Mouse (Mus musculus) embryonic facial prominence, embryonic 13.5 days (tissue): ENCODE data around the gene Smok3a. TPM values are rescaled to one million over a fixed set of nuclear protein-coding genes. Genes with fewer than 3 reads are reported as not detected.
"Not testable (repeated sequence)": the region's sequence is repeated elsewhere in the genome, so short reads cannot be mapped to it uniquely, and the experiment has no call there.

ENCODE experiments used
- ATAC-seq: fragments of 200-750 bp; cut with Nextera tagmentation; 2 replicates; pipeline ENCODE4 v1.8.0; 2017; ENCODE audit warnings: low read depth; ENCODE audit not compliant: insufficient number of reproducible peaks, insufficient read depth, low FRiP score, low TSS enrichment
- H3K27ac ChIP-seq: fragments of 300-500 bp; sonication (generic); 2 replicates; pipeline ENCODE4 v1.5.1; 2015; ENCODE audit warnings: moderate library complexity, mild to moderate bottlenecking, inconsistent platforms
- H3K27me3 ChIP-seq: fragments of 300-500 bp; sonication (generic); 2 replicates; pipeline ENCODE4 v1.6.1; 2015; ENCODE audit warnings: mild to moderate bottlenecking, inconsistent platforms
- H3K36me3 ChIP-seq: fragments of 300-500 bp; sonication (generic); 2 replicates; pipeline ENCODE4 v1.6.1; 2015; ENCODE audit warnings: mild to moderate bottlenecking, inconsistent platforms
- H3K4me1 ChIP-seq: fragments of 300-500 bp; sonication (generic); 2 replicates; pipeline ENCODE4 v1.6.1; 2015; ENCODE audit warnings: inconsistent platforms
- H3K4me2 ChIP-seq: fragments of 300-500 bp; sonication (generic); 2 replicates; pipeline ENCODE4 v1.6.1; 2015; ENCODE audit warnings: moderate library complexity, mild to moderate bottlenecking, inconsistent platforms
- H3K4me3 ChIP-seq: fragments of 300-500 bp; sonication (generic); 2 replicates; pipeline ENCODE4 v1.5.1; 2015; ENCODE audit warnings: mild to moderate bottlenecking, inconsistent platforms
- H3K9ac ChIP-seq: fragments of 300-500 bp; sonication (generic); 2 replicates; pipeline ENCODE4 v1.6.1; 2015; ENCODE audit warnings: mild to moderate bottlenecking, inconsistent platforms
- H3K9me3 ChIP-seq: fragments of 300-500 bp; sonication (generic); 2 replicates; pipeline ENCODE4 v1.6.1; 2016; ENCODE audit warnings: inconsistent platforms
- WGBS: fragments of 180-500 bp; shearing (Covaris S2); methylation state at CpG from one replicate; pipeline ENCODE4 v1.1.7; 2015; ENCODE audit warnings: mixed read lengths; 5-methylcytosine and 5-hydroxymethylcytosine counted together
- polyA plus RNA-seq: library from polyadenylated mRNA; unstranded; fragments of >200 nt; fragmentation: Nextera tagmentation; extraction: Ambion mirVana; gene quantifications from 2 replicates; pipeline ENCODE4 v1.2.1, GENCODE M21; 2015

Gene Smok3a
- polyA plus RNA-seq: not detected in 2 replicates

GRCm38 (mm10) chr5:138020961-138021479 lies at the start of gene Smok3a, which contains the start of gene Smok3b:
Gene Smok3a, plus strand, starts transcription at chr5:138021261.
Gene Smok3b, plus strand, starts transcription at chr5:138021429.
- not testable (repeated sequence) for H3K36me3 ChIP-seq, ATAC-seq, H3K27me3 ChIP-seq, H3K4me1 ChIP-seq, H3K4me3 ChIP-seq, H3K9me3 ChIP-seq, H3K4me2 ChIP-seq, H3K9ac ChIP-seq, H3K27ac ChIP-seq
- WGBS: 95% methylated on average over 4 of the region's 7 CpGs

GRCm38 (mm10) chr5:137973161-137973560 lies 47.9 kb upstream of the Smok3a start:
- Histone ChIP-seq H3K27ac (no peak overlapping the region), H3K4me2 (no peak overlapping the region), H3K4me1 (no peaks in the 10 kb centered on the region), H3K9me3 (no peaks in the 10 kb centered on the region), H3K4me3 (no peak overlapping the region), H3K36me3 (no peaks in the 10 kb centered on the region), H3K27me3 (no peaks in the 10 kb centered on the region), H3K9ac (no peak overlapping the region)
- no peak for ATAC-seq
- 70% methylated on average over 2 of the region's 2 CpGs for WGBS

GRCm38 (mm10) chr5:137973738-137974137 lies 47.3 kb upstream of the Smok3a start:
- no peak overlapping the region for H3K27ac ChIP-seq
- H3K36me3 ChIP-seq: no peaks in the 10 kb centered on the region
- H3K9me3 ChIP-seq: no peaks in the 10 kb centered on the region
- H3K4me3 ChIP-seq: no peak overlapping the region
- no peaks in the 10 kb centered on the region for H3K4me1 ChIP-seq
- no peak for ATAC-seq
- H3K9ac ChIP-seq: no peak overlapping the region
- H3K27me3 ChIP-seq: no peaks in the 10 kb centered on the region
- no peak overlapping the region for H3K4me2 ChIP-seq
- WGBS: 53% methylated on average over 3 of the region's 3 CpGs

- Histone ChIP-seq H3K4me1 (no peaks in the 10 kb centered on the region), H3K9ac (no peak overlapping the region), H3K9me3 (no peaks in the 10 kb centered on the region), H3K36me3 (no peaks in the 10 kb centered on the region), H3K4me3 (no peak overlapping the region), H3K27ac (no peak overlapping the region), H3K4me2 (no peak overlapping the region), H3K27me3 (no peaks in the 10 kb centered on the region)
- no peak for ATAC-seq
- 59% methylated on average over 3 of the region's 3 CpGs for WGBS
Measured at GRCm38 (mm10) chr5:137974724-137975123, 46.3 kb upstream of the Smok3a start.

- WGBS: 61% methylated on average over 1 of the region's 1 CpGs
- no peak for ATAC-seq
- no peak overlapping the region for H3K9ac ChIP-seq
- H3K36me3 ChIP-seq: no peaks in the 10 kb centered on the region
- no peak overlapping the region for H3K27ac ChIP-seq
- H3K9me3 ChIP-seq: no peaks in the 10 kb centered on the region
- no peaks in the 10 kb centered on the region for H3K4me1 ChIP-seq
- no peak overlapping the region for H3K4me2 ChIP-seq
- H3K4me3 ChIP-seq: no peak overlapping the region
- H3K27me3 ChIP-seq: no peaks in the 10 kb centered on the region
Measured at GRCm38 (mm10) chr5:137975434-137975833, 45.6 kb upstream of the Smok3a start.

- Histone ChIP-seq H3K27ac (no peak overlapping the region), H3K9ac (no peak overlapping the region), H3K36me3 (no peaks in the 10 kb centered on the region), H3K9me3 (no peaks in the 10 kb centered on the region), H3K4me3 (no peak overlapping the region), H3K4me1 (no peaks in the 10 kb centered on the region), H3K4me2 (no peak overlapping the region), H3K27me3 (no peaks in the 10 kb centered on the region)
- 19% methylated on average over 1 of the region's 1 CpGs for WGBS
- no peak for ATAC-seq
Measured at GRCm38 (mm10) chr5:137977291-137977690, 43.8 kb upstream of the Smok3a start.

- no peaks in the 10 kb centered on the region for H3K36me3 ChIP-seq
Measured at GRCm38 (mm10) chr5:137979081-137979480, 42.0 kb upstream of the Smok3a start.

DNA sequence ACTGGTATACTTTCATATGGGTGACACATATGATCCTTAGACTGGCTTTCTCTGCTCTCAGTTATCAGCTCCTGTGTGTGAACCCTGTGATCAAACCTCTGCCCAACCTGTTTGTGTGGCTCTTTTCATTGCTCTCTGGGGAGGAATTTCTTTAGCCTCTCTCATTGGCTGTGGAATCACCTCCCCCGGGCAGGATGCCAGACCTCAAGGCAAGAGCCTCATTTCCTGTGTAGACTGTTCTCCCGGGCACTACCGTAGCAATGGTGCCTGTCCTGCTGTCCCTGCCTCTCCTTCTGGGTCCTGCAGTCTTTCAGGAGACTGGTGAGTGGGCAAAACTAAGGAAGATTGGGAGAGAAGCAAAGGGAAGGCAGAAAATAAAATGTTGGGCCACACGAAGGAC lies 39.8 kb upstream of the Smok3a start, which contains the start of gene Azgp1:
Gene Azgp1 (plus strand): TSS at position 221 of the 400 bp plus-strand sequence.
- Histone ChIP-seq H3K27ac (no peak within 1 kb of the TSS), H3K4me3 (no peak within 1 kb of the TSS), H3K4me1 (no peaks in the 10 kb centered on the region), H3K27me3 (no peaks in the 10 kb centered on the region), H3K36me3 (no peaks in the 10 kb centered on the region), H3K9ac (no peak within 1 kb of the TSS), H3K4me2 (no peak within 1 kb of the TSS), H3K9me3 (no peaks in the 10 kb centered on the region)
- 67% methylated on average over 4 of the region's 4 CpGs for WGBS
- no peak for ATAC-seq

More at GRCm38 (mm10) chr5:137979081-137979480, 42.0 kb upstream of the Smok3a start:
- no peaks in the 10 kb centered on the region for H3K4me1 ChIP-seq
- WGBS: 85% methylated on average over 2 of the region's 2 CpGs
- H3K9me3 ChIP-seq: no peaks in the 10 kb centered on the region
- no peak for ATAC-seq
- no peak overlapping the region for H3K4me3 ChIP-seq
- H3K27ac ChIP-seq: no peak overlapping the region
- H3K27me3 ChIP-seq: no peaks in the 10 kb centered on the region
- no peak overlapping the region for H3K9ac ChIP-seq
- no peak overlapping the region for H3K4me2 ChIP-seq

- H3K4me3 ChIP-seq: no peak overlapping the region
- 90% methylated on average over 1 of the region's 1 CpGs for WGBS
- no peaks in the 10 kb centered on the region for H3K27me3 ChIP-seq
- no peak overlapping the region for H3K9ac ChIP-seq
- H3K27ac ChIP-seq: no peak overlapping the region
- H3K4me1 ChIP-seq: no peaks in the 10 kb centered on the region
- no peaks in the 10 kb centered on the region for H3K9me3 ChIP-seq
- no peaks in the 10 kb centered on the region for H3K36me3 ChIP-seq
- no peak overlapping the region for H3K4me2 ChIP-seq
- ATAC-seq: no peak
Measured at GRCm38 (mm10) chr5:137986351-137986750, 34.7 kb upstream of the Smok3a start.

GRCm38 (mm10) chr5:138009437-138009836 lies 11.6 kb upstream of the Smok3a start:
- Histone ChIP-seq H3K27ac (no peak overlapping the region), H3K27me3 (no peaks in the 10 kb centered on the region), H3K4me1 (no peaks in the 10 kb centered on the region), H3K9ac (no peak overlapping the region), H3K4me2 (no peak overlapping the region), H3K4me3 (no peak overlapping the region), H3K36me3 (no peaks in the 10 kb centered on the region), H3K9me3 (no peaks in the 10 kb centered on the region)
- ATAC-seq: no peak
- 84% methylated on average over 5 of the region's 5 CpGs for WGBS

GRCm38 (mm10) chr5:138012382-138012781 lies 8.7 kb upstream of the Smok3a start:
- no peak overlapping the region for H3K9ac ChIP-seq
- 93% methylated on average over 5 of the region's 5 CpGs for WGBS
- H3K9me3 ChIP-seq: no peaks in the 10 kb centered on the region
- H3K27me3 ChIP-seq: no peaks in the 10 kb centered on the region
- no peaks in the 10 kb centered on the region for H3K4me1 ChIP-seq
- ATAC-seq: no peak
- no peak overlapping the region for H3K4me2 ChIP-seq
- H3K36me3 ChIP-seq: no peaks in the 10 kb centered on the region
- H3K27ac ChIP-seq: no peak overlapping the region
- no peak overlapping the region for H3K4me3 ChIP-seq

DNA sequence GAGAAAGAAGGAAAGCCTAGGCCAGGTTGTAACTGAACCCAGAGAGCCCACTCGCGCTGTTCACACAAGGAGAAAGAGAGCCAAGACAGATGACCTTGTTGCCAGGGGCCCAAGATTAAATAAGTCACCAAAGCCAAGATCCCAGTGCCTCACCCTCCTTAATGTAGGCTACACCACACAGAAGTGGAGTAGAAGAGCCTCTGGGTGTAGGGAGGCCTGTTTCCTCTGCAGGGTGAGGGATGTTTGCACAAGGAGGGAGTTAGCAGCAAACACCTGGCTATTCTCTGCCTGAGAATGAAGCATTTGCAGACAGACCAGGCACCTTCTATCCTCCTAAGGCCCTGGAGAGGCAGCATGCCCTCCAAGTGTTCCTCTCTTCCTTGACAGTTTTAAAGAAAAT lies 4.5 kb upstream of the Smok3a start:
- Histone ChIP-seq H3K27ac (no peak overlapping the region), H3K27me3 (no peaks in the 10 kb centered on the region), H3K4me2 (no peak overlapping the region), H3K9ac (no peak overlapping the region), H3K36me3 (no peaks in the 10 kb centered on the region), H3K9me3 (no peaks in the 10 kb centered on the region), H3K4me3 (no peak overlapping the region), H3K4me1 (no peaks in the 10 kb centered on the region)
- no peak for ATAC-seq
- WGBS: 84% methylated on average over 2 of the region's 2 CpGs
